Mouse (Mus musculus) lung, adult 2 months (tissue): ENCODE measurements around the gene Drc1.

Experiments used
- CTCF ChIP-seq: fragments of 200-500 bp; IDR thresholded peaks from 2 replicates; pipeline ENCODE4 v1.5.1; 2011; ENCODE audit warnings: mild to moderate bottlenecking, low read length, control low read depth; ENCODE audit not compliant: insufficient read depth
- POLR2A ChIP-seq: fragments of 200-500 bp; IDR thresholded peaks from 2 replicates; pipeline ENCODE4 v1.6.1; 2011; ENCODE audit warnings: low read depth, mild to moderate bottlenecking, control low read depth, low read length, borderline replicate concordance; ENCODE audit errors: extremely low read depth

- TF ChIP-seq POLR2A, result no peak
- TF ChIP-seq CTCF, result no peak
Measured at GRCm38 (mm10) chr5:30258776-30259175, 22.4 kb upstream of the Drc1 start.
